ENCODE assay signal across 9 mouse cellular contexts in genomic region chr15:100469189-100469545, GRCm38 (mm10). TPM values are rescaled to one million over a fixed set of nuclear protein-coding genes. Genes with fewer than 3 reads are reported as not detected.
DNase-seq lines count a peak whose midpoint lies in the region; ATAC-seq and TF ChIP-seq lines count a peak whose summit lies in the region.
"Had no signal": no experiment of that assay in that cellular context is flagged by ENCODE, and none has a peak within 500 bp of the region (broad histone marks: within the 10 kb centered on the region; RNA-seq: fewer than 3 reads in every experiment).

No protein-coding gene starts in this region.

- ATAC-seq in heart, postnatal 0 days (ENCODE audit: insufficient read depth, low read depth): peak; percentile 3; the same call in 1 of the 2 replicates
- peak; percentile 28 for ATAC-seq in hindbrain, embryonic 11.5 days (ENCODE audit: low FRiP score)
- ATAC-seq in midbrain, embryonic 11.5 days (ENCODE audit: low FRiP score): no peak
- ATAC-seq in cerebellum, adult (ENCODE audit: insufficient number of reproducible peaks, low FRiP score, low TSS enrichment): no peak; the same call in 1 of the 2 replicates

- no peaks in the 10 kb centered on the region for H3K27me3 ChIP-seq in heart, postnatal 0 days (ENCODE audit: control insufficient read depth, insufficient read depth, low read length)
- H3K27me3 ChIP-seq in hindbrain, embryonic 11.5 days (ENCODE audit: control insufficient read depth, insufficient read depth, low read length): no peaks in the 10 kb centered on the region
- no peaks in the 10 kb centered on the region for H3K27me3 ChIP-seq in midbrain, embryonic 11.5 days (ENCODE audit: control insufficient read depth, insufficient read depth, low read length)

- H3K4me1 ChIP-seq in heart, postnatal 0 days (ENCODE audit: control insufficient read depth, insufficient read depth): peaks cover 14% of the 10 kb centered on the region
- H3K4me1 ChIP-seq in bone marrow, adult 2 months (ENCODE audit: control insufficient read depth, insufficient read depth, low read length): peaks cover 2% of the 10 kb centered on the region
- peaks cover 2% of the 10 kb centered on the region; the same call in 1 of the 2 replicates for H3K4me1 ChIP-seq in hindbrain, embryonic 11.5 days (replicated peaks; ENCODE audit: control insufficient read depth, insufficient read depth, low read length)
- peaks cover 12% of the 10 kb centered on the region for H3K4me1 ChIP-seq in midbrain, embryonic 11.5 days (ENCODE audit: control insufficient read depth, insufficient read depth, low read length)

- TF ChIP-seq CTCF in heart, postnatal 0 days (IDR thresholded peaks at IDR 0.05; ENCODE audit: low read depth): no peak
- no peak for TF ChIP-seq CTCF in bone marrow, adult 2 months (IDR thresholded peaks at IDR 0.05; ENCODE audit: control insufficient read depth, insufficient read depth, low read length)

- no peaks in the 10 kb centered on the region for H3K9me3 ChIP-seq in heart, postnatal 0 days (replicated peaks; ENCODE audit: control insufficient read depth, low read length)
- H3K9me3 ChIP-seq in hindbrain, embryonic 11.5 days (ENCODE audit: control insufficient read depth, low read length): no peaks in the 10 kb centered on the region
- H3K9me3 ChIP-seq in midbrain, embryonic 11.5 days (ENCODE audit: control insufficient read depth, low read length): no peaks in the 10 kb centered on the region

- TF ChIP-seq EP300 in heart, postnatal 0 days (IDR thresholded peaks at IDR 0.05; ENCODE audit: low read depth): no peak

- under 1% methylated on average over 14 of the region's 19 CpGs for WGBS in heart, postnatal 0 days
- under 1% methylated on average over 19 of the region's 19 CpGs for WGBS in bone marrow, adult 2 months
- WGBS in hindbrain, embryonic 11.5 days: under 1% methylated on average over 18 of the region's 19 CpGs
- under 1% methylated on average over 19 of the region's 19 CpGs for WGBS in midbrain, embryonic 11.5 days

- H3K4me3 ChIP-seq in heart, postnatal 0 days (ENCODE audit: low read depth, low read length): peak overlapping the region; percentile 84
- peak overlapping the region; percentile 84 for H3K4me3 ChIP-seq in bone marrow, adult 2 months (replicated peaks; ENCODE audit: control insufficient read depth, low read depth, low read length)
- H3K4me3 ChIP-seq in hindbrain, embryonic 11.5 days (ENCODE audit: low read depth, low read length): peak overlapping the region; percentile 63
- peak overlapping the region; percentile 84 for H3K4me3 ChIP-seq in midbrain, embryonic 11.5 days (ENCODE audit: low read depth, low read length)

- TF ChIP-seq POLR2A in bone marrow, adult 2 months (IDR thresholded peaks at IDR 0.05; ENCODE audit: borderline replicate concordance, control insufficient read depth, low read depth, low read length): no peak

- H3K4me2 ChIP-seq in heart, postnatal 0 days (ENCODE audit: low read depth, low read length): peak overlapping the region; percentile 91
- H3K4me2 ChIP-seq in hindbrain, embryonic 11.5 days (replicated peaks; ENCODE audit: low read depth, low read length): peak overlapping the region; percentile 83
- peak overlapping the region; percentile 84 for H3K4me2 ChIP-seq in midbrain, embryonic 11.5 days

- H3K36me3 ChIP-seq in heart, postnatal 0 days (replicated peaks; ENCODE audit: control insufficient read depth, insufficient read depth, low read length): peaks cover 33% of the 10 kb centered on the region
- 0 out of 2 replicates have a peak, but pooled peaks cover 2% of the 10 kb centered on the region for H3K36me3 ChIP-seq in hindbrain, embryonic 11.5 days (ENCODE audit: control insufficient read depth, insufficient read depth, low read length)
- no peaks in the 10 kb centered on the region for H3K36me3 ChIP-seq in midbrain, embryonic 11.5 days (ENCODE audit: control insufficient read depth, insufficient read depth, low read length)

- H3K27ac ChIP-seq in heart, postnatal 0 days (ENCODE audit: low read depth): peak overlapping the region; percentile 81
- peak overlapping the region; percentile 91 for H3K27ac ChIP-seq in bone marrow, adult 2 months (ENCODE audit: control insufficient read depth, insufficient read depth, low read depth, low read length, poor library complexity)
- H3K27ac ChIP-seq in hindbrain, embryonic 11.5 days (ENCODE audit: low read depth, low read length): peak overlapping the region; percentile 75
- peak overlapping the region; percentile 78; the same call in 1 of the 2 replicates for H3K27ac ChIP-seq in midbrain, embryonic 11.5 days (ENCODE audit: low read depth, low read length)

- peak overlapping the region; percentile 71 for H3K9ac ChIP-seq in heart, postnatal 0 days (replicated peaks; ENCODE audit: low read depth, low read length)
- H3K9ac ChIP-seq in hindbrain, embryonic 11.5 days (ENCODE audit: low read depth, low read length): peak overlapping the region; percentile 88
- H3K9ac ChIP-seq in midbrain, embryonic 11.5 days (ENCODE audit: low read length): peak overlapping the region; percentile 92

- DNase-seq in heart, postnatal 0 days (ENCODE audit: low spot score): no peak
- DNase-seq in heart, adult 9 months (ENCODE audit: low spot score in 2 of 2): no peak
- DNase-seq in hindbrain, embryonic 11.5 days (ENCODE audit: low spot score): no peak
- DNase-seq in midbrain, embryonic 11.5 days (ENCODE audit: low spot score, missing footprints): peak; percentile 95
- DNase-seq in urinary bladder, postnatal 25 days (ENCODE audit: low spot score): no peak
- DNase-seq in gastrocnemius, postnatal 10 days: no peak

RNA-seq across cellular contexts. Expression of gene Letmd1, which starts 0.3 kb away (rescaled TPM):
- 18.5 and 25.5 TPM in 2 replicates for total RNA-seq in heart, postnatal 0 days (2014; rRNA removed; ENCODE audit: low replicate concordance)
- polyA plus RNA-seq in heart, postnatal 0 days (2015; fragmentation: Nextera tagmentation; extraction: Ambion mirVana): 7.5 and 7.6 TPM in 2 replicates
- 10.9 and 19.1 TPM in 2 replicates for polyA plus RNA-seq in bone marrow, adult 2 months (2011; ENCODE audit: insufficient read depth, insufficient read length, low replicate concordance, missing spikeins)
- polyA plus RNA-seq in hindbrain, embryonic 11.5 days (2014; fragmentation: Nextera tagmentation; extraction: Ambion mirVana): 39.0 and 48.6 TPM in 2 replicates
- 41.0 and 42.5 TPM in 2 replicates for polyA plus RNA-seq in midbrain, embryonic 11.5 days (2014; fragmentation: Nextera tagmentation; extraction: Ambion mirVana)
- 10 to 100 TPM; 11.1 to 15.7 TPM for total RNA-seq in gastrocnemius, postnatal 10 days (2021)

RNA-seq across cellular contexts. Expression of gene Csrnp2, which starts 26.1 kb away (rescaled TPM):
- total RNA-seq in heart, postnatal 0 days (2014; rRNA removed; ENCODE audit: low replicate concordance): 5.1 and 6.0 TPM in 2 replicates
- polyA plus RNA-seq in heart, postnatal 0 days (2015; fragmentation: Nextera tagmentation; extraction: Ambion mirVana): 4.6 and 5.0 TPM in 2 replicates
- 0.43 and 3.0 TPM in 2 replicates for polyA plus RNA-seq in bone marrow, adult 2 months (2011; ENCODE audit: insufficient read depth, insufficient read length, low replicate concordance, missing spikeins)
- 21.8 and 26.1 TPM in 2 replicates for polyA plus RNA-seq in hindbrain, embryonic 11.5 days (2014; fragmentation: Nextera tagmentation; extraction: Ambion mirVana)
- 20.4 and 21.4 TPM in 2 replicates for polyA plus RNA-seq in midbrain, embryonic 11.5 days (2014; fragmentation: Nextera tagmentation; extraction: Ambion mirVana)
- 1 to 10 TPM; 2.6 to 4.4 TPM for total RNA-seq in gastrocnemius, postnatal 10 days (2021)

RNA-seq across cellular contexts. Expression of gene Slc11a2, which starts 44.3 kb away (rescaled TPM):
- 18.0 and 66.7 TPM in 2 replicates for total RNA-seq in heart, postnatal 0 days (2014; rRNA removed; ENCODE audit: low replicate concordance)
- 12.0 and 13.9 TPM in 2 replicates for polyA plus RNA-seq in heart, postnatal 0 days (2015; fragmentation: Nextera tagmentation; extraction: Ambion mirVana)
- 27.7 and 30.7 TPM in 2 replicates for polyA plus RNA-seq in bone marrow, adult 2 months (2011; ENCODE audit: insufficient read depth, insufficient read length, low replicate concordance, missing spikeins)
- 19.1 and 24.1 TPM in 2 replicates for polyA plus RNA-seq in hindbrain, embryonic 11.5 days (2014; fragmentation: Nextera tagmentation; extraction: Ambion mirVana)
- polyA plus RNA-seq in midbrain, embryonic 11.5 days (2014; fragmentation: Nextera tagmentation; extraction: Ambion mirVana): 18.2 and 22.2 TPM in 2 replicates
- total RNA-seq in gastrocnemius, postnatal 10 days (2021): 10 to 100 TPM; 23.3 to 31.9 TPM

RNA-seq across cellular contexts. Expression of gene Gm5475, which starts 47.2 kb away (rescaled TPM):
- not detected in 2 replicates for total RNA-seq in heart, postnatal 0 days (2014; rRNA removed; ENCODE audit: low replicate concordance)
- 0.04 TPM in 1 of 2 replicates, not detected in the other for polyA plus RNA-seq in heart, postnatal 0 days (2015; fragmentation: Nextera tagmentation; extraction: Ambion mirVana)
- polyA plus RNA-seq in bone marrow, adult 2 months (2011; ENCODE audit: insufficient read depth, insufficient read length, low replicate concordance, missing spikeins): not detected in 2 replicates
- not detected in 2 replicates for polyA plus RNA-seq in hindbrain, embryonic 11.5 days (2014; fragmentation: Nextera tagmentation; extraction: Ambion mirVana)
- polyA plus RNA-seq in midbrain, embryonic 11.5 days (2014; fragmentation: Nextera tagmentation; extraction: Ambion mirVana): not detected in 2 replicates
- total RNA-seq in gastrocnemius, postnatal 10 days (2021): under 1 TPM in 1 of 2 experiments, not detected in 1; 0.18 TPM
- total RNA-seq: layer of hippocampus, postnatal 25 days had no signal

Comparison
In these comparisons a context has a peak if more than half of its experiments do, and no peak if none do; other contexts are left out.
1. ATAC-seq: peak in heart, postnatal 0 days (single experiment) and hindbrain, embryonic 11.5 days (single experiment); none in midbrain, embryonic 11.5 days (single experiment) and cerebellum, adult (single experiment).
2. Peak in every context shown above with its lines, with median percentiles within 50 percentile points of each other: H3K27ac ChIP-seq, H3K4me2 ChIP-seq, H3K4me3 ChIP-seq and H3K9ac ChIP-seq.